Mouse (Mus musculus) gastrocnemius, adult 2 months (tissue): ENCODE data around the gene Ormdl3. TPM values are rescaled to one million over a fixed set of nuclear protein-coding genes. Genes with fewer than 3 reads are reported as not detected.

Source experiments
- DNase-seq: peaks from one replicate; pipeline ENCODE4 v3.0.0; 2022
- H3K27ac ChIP-seq: fragments of 200-600 bp; 2 replicates; pipeline ENCODE4 v1.8.1; 2022; ENCODE audit warnings: mild to moderate bottlenecking
- H3K4me3 ChIP-seq: fragments of 200-600 bp; 2 replicates; pipeline ENCODE4 v1.8.1; 2022; ENCODE audit warnings: mild to moderate bottlenecking, moderate library complexity
- CTCF ChIP-seq: fragments of 200-600 bp; IDR thresholded peaks from 2 replicates; pipeline ENCODE4 v1.8.1; 2022; ENCODE audit warnings: antibody characterized with exemption, mild to moderate bottlenecking, moderate library complexity
- intact Hi-C: fragments of 180-260 bp; cut with DNase I; formaldehyde crosslinking; loops from one replicate; pipeline ENCODE4 v1.15.1; 2025
- total RNA-seq, 2 experiments: library from RNA; stranded (reverse); gene quantifications; 2 replicates each; pipeline ENCODE4 v1.2.3; 2021

The Ormdl3 gene
- total RNA-seq, 2 experiments from 2014 or later: 24.5 to 25.7 TPM

GRCm38 (mm10) chr11:98599291-98599690, 12.1 kb upstream of the Ormdl3 start:
- no peak for TF ChIP-seq CTCF
- intact Hi-C loops: loop anchor here (10.0 kb wide), 1 partner anchor 254 kb away; the partner anchor contains the start of gene Ppp1r1b
- Histone ChIP-seq H3K4me3 (no peak overlapping the region), H3K27ac (no peak overlapping the region)
- no peak for DNase-seq

DNA sequence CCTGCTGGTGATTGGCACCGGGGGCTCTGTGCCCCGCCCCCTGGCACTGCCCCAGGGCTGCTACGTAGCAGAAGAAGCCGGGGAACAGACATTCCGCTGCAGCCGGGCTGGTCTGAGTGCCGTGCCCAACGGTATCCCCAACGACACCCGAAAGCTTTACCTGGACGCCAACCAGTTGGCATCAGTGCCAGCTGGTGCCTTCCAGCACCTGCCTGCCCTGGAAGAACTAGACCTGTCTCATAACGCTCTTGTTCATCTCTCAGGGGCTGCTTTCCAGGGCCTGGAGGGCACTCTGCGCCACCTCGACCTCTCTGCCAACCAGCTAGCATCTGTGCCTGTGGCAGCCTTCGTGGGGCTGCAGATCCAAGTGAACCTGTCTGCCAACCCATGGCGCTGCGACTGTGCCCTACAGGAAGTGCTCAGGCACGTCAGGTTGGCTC, 11.7 kb upstream of the Ormdl3 start:
- H3K4me3 ChIP-seq: no peak overlapping the region; the same call in 1 of the 2 replicates
- no peak for DNase-seq
- TF ChIP-seq CTCF: no peak
- H3K27ac ChIP-seq: no peak overlapping the region
- intact Hi-C loops: loop anchor here (10.0 kb wide), 1 partner anchor 254 kb away; the partner anchor contains the start of gene Ppp1r1b

- no peak for DNase-seq
- no peak within 1 kb of the TSS; the same call in 1 of the 2 replicates for H3K4me3 ChIP-seq
Measured at GRCm38 (mm10) chr11:98597991-98598390, 10.8 kb upstream of the Ormdl3 start, which contains the start of gene Lrrc3c. Lrrc3c (plus strand) TSS chr11:98598291.

DNA sequence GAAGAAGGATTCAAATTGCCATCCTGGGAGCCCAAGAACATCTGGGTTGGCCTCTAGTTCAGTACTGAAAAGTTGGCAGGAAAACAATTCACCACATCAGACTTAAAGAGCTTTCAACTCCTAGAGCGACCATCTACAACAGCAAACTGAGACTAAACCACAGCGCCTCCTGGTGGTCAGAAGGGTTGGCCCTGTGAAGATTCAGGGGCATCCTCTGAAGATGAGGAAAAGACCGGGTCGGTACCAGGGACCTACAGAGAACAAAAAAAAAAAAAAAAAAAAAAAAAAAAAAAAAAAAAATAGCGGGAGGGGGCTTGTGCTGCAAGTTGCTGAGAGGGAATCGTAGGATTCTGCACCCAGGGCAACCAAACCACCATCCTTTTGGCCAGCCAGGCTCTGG, 10.2 kb upstream of the Ormdl3 start:
- Histone ChIP-seq H3K4me3 (no peak overlapping the region), H3K27ac (no peak overlapping the region)
- DNase-seq: peak; percentile 56
- intact Hi-C loops: loop anchor here (10.0 kb wide), 1 partner anchor 253 kb away; the partner anchor contains the start of gene Ppp1r1b
- TF ChIP-seq CTCF: peak; percentile 72

More at GRCm38 (mm10) chr11:98597991-98598390, 10.8 kb upstream of the Ormdl3 start, which contains the start of gene Lrrc3c:
- intact Hi-C loops: loop anchor here (10.0 kb wide), 1 partner anchor 253 kb away; the partner anchor contains the start of gene Ppp1r1b
- TF ChIP-seq CTCF: no peak
- H3K27ac ChIP-seq: no peak within 1 kb of the TSS

DNA sequence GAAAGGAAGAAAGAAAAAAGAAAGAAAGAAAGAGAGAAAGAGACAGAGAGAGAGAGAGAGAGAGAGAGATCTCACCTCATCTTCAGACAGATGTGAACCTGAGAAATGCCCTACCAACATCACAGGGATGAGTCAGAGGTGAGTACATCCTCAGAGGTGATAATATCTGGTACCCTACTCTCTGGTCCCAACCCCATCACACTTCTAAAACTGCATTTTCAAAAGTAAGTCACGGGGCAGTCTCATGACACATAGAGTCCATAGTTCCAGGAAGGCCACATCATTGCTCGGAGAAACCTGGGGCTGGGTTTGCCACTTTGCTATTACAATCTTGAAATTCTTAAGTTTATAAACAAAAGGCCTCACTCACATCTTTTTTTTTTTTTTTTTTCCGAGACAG, 8.8 kb upstream of the Ormdl3 start:
- DNase-seq: no peak
- H3K4me3 ChIP-seq: no peak overlapping the region
- intact Hi-C loops: loop anchor here (2.0 to 10.0 kb wide), 2 partner anchors 39 to 251 kb away; partner anchors contain the start of gene Ppp1r1b
- TF ChIP-seq CTCF: no peak
- H3K27ac ChIP-seq: no peak overlapping the region

- no peak for TF ChIP-seq CTCF
- no peak for DNase-seq
- intact Hi-C loops: loop anchor here (2.0 to 10.0 kb wide), 2 partner anchors 39 to 251 kb away; partner anchors contain the start of gene Ppp1r1b
Measured at GRCm38 (mm10) chr11:98595473-98595872, 8.3 kb upstream of the Ormdl3 start.

GRCm38 (mm10) chr11:98595021-98595420, 7.9 kb upstream of the Ormdl3 start:
- no peak for TF ChIP-seq CTCF
- intact Hi-C loops: loop anchor here (2.0 to 10.0 kb wide), 2 partner anchors 38 to 250 kb away; partner anchors contain the start of gene Ppp1r1b
- Histone ChIP-seq H3K4me3 (no peak overlapping the region), H3K27ac (no peak overlapping the region)
- no peak for DNase-seq

More at GRCm38 (mm10) chr11:98595473-98595872, 8.3 kb upstream of the Ormdl3 start:
- Histone ChIP-seq H3K4me3 (no peak overlapping the region), H3K27ac (no peak overlapping the region)

GRCm38 (mm10) chr11:98590548-98591445, 3.6 kb upstream of the Ormdl3 start:
- intact Hi-C loops: loop anchor here (10.0 kb wide), 1 partner anchor 246 kb away; the partner anchor contains the start of gene Ppp1r1b
- DNase-seq: no peak
- Histone ChIP-seq H3K27ac (no peak overlapping the region), H3K4me3 (no peak overlapping the region)
- TF ChIP-seq CTCF: no peak

DNA sequence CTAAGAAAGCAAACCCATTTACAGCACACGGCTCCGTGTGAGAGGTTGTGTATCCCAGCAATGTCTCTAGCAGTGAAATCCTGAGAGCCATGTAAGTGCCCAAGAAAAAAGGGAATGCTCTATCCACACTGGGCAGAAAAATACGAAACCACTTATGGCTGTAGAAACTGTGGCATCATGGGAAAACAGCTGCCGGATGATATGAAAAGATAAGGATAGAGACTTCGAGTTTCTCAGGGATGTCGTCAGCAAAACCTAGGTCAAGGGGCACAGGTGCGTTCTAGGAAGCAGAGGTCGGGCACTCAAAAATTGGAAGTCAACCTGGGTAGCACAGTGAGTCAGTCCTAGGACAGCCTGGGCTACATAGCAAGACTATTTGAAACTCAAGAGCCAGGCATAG, 2.1 kb upstream of the Ormdl3 start:
- Histone ChIP-seq H3K4me3 (no peak overlapping the region), H3K27ac (no peak overlapping the region)
- no peak for TF ChIP-seq CTCF
- DNase-seq: no peak
- intact Hi-C loops: loop anchor here (5.0 kb wide), 1 partner anchor 37 kb away; the partner anchor contains the start of gene Zpbp2

DNA sequence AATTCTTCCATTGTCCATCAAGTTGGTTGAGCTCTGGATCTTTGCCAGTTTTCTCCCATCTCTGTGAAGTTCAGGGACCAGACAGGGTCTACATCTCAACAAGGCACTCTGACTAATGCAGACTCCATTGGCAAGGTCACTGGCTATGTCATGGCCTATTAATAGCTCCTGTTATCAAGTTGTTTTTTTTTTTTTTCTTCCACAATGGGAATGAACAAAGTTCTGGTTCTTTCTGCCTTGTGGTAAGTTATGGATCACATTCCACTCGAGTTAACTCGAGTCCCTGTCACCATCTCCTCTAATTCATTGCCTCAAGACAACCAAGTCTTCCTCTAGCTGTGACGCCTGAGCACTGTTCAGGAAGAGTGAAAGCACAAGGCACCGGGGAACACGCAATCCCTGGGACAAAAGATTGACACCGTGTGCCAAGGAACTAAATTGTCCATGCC, 1.7 kb upstream of the Ormdl3 start:
- DNase-seq: no peak
- no peak overlapping the region for H3K4me3 ChIP-seq
- H3K27ac ChIP-seq: peak overlapping the region; percentile 94; the same call in 1 of the 2 replicates
- intact Hi-C loops: loop anchor here (5.0 kb wide), 1 partner anchor 37 kb away; the partner anchor contains the start of gene Zpbp2
- no peak for TF ChIP-seq CTCF

GRCm38 (mm10) chr11:98587684-98588546, 747 bp upstream of the Ormdl3 start:
- DNase-seq: peak; percentile 76

More at GRCm38 (mm10) chr11:98587684-98588546, 747 bp upstream of the Ormdl3 start:
- intact Hi-C loops: loop anchor here (5.0 kb wide), 1 partner anchor 36 kb away; the partner anchor contains the start of gene Zpbp2
- Histone ChIP-seq H3K27ac (peak overlapping the region; percentile 94), H3K4me3 (peak overlapping the region; percentile 82)
- TF ChIP-seq CTCF: no peak
